Mouse (Mus musculus) frontal cortex, postnatal 25 days (tissue): ENCODE measurements around the gene Kmt2e.
"Not testable (repeated sequence)": the region's sequence is repeated elsewhere in the genome, so short reads cannot be mapped to it uniquely, and the experiment has no call there.

Experiments used
- DNase-seq, 2 experiments: peaks; one replicate each; pipeline ENCODE4 v3.0.0; 2022; ENCODE audit warnings: low spot score in 2 of 2

Kmt2e gene

DNA sequence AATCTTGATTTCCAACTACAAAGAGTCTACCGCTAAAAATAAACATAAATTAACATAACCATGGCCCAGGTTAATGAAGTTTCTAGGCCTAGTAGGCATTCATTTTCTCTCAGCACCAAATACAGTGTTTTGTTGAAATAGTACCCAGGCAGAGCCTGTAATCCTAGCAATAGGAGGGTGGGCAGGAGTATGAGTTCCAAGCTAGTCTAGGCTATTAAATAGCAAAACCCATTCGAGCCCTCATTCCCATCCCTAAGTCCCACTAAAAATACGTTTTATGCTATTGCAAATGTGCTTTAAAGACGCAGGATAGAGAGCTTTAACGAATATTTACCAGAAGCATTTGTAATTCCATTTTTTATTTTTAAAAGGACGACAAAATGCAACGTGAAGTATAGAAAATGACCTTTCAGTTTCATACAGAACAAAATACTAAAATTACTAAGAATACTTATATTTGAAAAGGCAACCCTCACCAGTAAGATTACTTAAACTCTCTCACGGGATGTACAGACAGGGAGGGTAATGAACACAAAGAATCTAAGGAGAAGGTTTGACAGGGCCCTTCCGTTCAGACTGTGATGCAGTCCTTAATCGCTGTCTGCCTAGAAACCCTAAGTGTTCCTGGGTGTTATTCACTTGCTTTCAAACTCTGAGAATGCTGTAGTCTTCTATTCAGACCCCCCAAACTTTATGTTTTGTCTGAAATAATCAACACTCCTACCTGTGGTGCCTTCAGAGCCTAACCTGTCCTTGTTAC, 2.1 kb upstream of the Kmt2e start:
- no peak for DNase-seq

DNA sequence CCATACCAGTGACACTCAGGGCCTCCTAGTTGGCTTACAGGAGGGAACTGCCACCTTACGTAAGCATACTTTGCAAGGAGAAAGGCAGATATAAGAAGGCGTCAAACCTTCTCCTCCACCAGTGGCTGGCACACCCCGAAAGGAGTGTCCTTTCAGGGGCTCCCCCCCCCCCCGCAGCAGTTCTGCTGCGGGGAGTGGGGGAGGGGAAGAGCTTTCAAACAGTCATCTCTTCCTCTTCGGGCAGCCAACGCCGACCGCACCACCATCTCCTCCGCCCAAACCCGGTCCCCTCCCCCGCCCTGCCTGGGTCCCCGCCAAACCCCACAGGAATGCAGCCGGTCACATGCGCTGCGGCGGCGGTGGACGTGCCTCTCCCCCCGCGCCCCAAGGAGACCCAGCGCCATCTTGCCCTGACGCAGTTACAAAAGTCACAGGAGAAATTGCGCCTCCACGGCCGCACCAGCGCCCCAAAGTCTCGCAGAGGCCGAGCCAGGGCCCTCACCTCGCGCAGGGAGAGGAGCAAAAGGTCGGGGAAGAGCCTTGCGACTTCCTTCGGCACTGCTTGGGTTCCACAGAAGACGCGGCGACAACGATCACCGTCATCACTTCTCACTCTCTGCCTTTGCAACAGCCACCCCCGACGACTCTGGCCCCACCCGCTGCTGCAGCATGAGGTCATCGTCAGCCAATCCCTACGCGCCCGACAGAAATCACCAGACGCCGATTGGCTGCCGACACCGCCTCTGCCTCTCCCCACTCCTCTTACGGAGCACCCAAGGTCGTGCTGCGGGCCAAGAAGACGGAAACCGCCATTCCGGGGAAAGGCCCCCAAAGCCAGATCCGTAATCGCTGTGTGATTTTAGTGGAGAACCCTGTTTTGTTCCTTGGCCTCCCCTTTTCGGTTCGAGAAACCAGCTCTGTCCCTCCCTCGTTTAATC, 1.3 kb upstream of the Kmt2e start:
- DNase-seq: peak; percentile 95 to 97

DNA sequence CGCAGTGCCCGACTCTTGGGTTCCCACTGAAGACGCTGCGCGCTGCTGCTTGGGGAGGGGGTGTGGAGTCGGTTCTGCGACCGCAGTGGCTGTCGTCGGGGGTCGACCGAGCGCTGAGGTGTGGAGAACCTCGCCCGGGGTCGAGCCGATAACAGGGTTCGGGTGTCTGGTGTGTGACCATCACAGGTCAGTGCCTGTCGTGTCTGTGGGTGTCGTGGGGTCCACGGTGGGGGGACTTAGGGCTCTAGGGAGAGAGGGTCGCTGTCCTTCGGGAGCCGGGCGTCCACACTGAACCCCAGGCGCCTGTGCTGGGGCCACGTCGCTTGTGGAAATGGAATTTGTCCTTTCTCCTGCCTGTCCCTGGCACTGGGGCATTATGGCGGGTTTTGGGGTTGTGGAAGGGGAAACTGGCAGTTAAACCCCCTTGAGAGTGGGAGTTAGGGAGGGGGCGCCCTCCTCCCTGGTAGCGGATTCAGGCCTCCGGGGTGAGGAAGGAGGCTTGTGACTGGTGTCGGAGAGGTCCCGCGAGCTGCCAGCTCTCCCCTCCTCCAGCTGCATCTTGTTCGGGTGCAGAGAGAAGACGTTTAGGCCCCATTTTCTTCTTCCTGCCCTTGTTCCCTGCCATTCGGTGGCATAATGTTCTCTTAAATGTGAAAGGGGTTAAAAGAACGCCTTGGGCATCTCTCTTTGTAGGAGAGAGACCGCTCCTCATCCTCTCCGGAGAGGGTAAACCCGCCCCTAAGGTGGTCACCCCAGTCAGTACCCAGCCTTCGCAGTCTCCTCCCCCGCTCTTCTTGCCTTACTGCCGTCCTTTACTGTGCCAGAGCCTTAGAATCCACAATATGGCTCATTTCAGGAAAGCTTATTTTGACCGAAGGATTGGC, 599 bp downstream of the Kmt2e start:
- DNase-seq: peak in 1 of 2 experiments; percentile 32

DNA sequence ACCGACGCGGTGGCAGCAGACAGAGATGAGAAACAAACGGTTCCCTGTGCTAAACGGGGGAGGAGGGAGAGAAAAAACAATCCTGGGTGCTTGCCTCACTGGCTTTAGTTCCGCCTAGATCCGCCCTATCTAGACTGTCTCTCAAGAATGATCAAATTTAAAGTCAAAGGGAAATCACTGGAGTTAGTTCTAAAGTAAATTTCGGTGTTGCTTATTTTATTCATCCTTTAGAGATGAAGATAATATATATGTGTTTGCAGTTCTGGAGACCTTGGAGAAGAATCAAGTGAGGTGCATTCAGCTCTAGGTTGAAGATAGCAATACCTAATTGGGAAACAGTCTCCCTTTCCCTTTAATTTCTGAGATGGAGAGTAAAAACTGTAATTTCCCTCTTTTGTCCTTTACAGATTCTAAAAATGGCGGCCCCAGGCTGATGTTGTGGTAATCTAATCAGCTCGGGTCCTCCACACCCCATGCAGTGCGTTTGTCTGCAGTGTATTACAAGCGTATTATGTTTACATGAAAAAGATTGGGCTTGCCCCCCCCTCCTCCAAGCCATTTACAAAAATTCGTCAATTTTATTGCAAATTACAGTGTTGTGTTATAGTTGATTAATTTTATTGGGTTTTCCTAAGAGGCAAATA, 1.4 kb downstream of the Kmt2e start:
- no peak for DNase-seq

DNA sequence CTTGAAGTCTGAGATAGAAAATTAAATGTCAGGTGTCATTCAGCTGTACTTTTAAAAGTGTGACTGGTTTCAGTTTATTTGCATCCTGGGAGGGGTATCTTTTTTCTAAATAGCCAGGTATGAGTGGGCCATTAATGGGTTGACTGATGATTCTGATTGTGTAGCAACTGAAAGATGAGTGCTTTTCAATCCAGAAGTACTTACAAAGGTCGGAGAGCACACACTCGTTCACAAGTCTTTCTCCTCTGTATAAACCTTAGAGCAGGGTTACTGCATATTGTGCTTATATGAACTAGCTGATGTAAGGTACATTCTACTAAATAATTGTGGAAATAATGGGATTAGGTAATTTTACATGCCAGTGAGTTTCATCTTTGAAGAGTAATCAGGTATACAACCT, 2.5 kb downstream of the Kmt2e start:
- no peak for DNase-seq

DNA sequence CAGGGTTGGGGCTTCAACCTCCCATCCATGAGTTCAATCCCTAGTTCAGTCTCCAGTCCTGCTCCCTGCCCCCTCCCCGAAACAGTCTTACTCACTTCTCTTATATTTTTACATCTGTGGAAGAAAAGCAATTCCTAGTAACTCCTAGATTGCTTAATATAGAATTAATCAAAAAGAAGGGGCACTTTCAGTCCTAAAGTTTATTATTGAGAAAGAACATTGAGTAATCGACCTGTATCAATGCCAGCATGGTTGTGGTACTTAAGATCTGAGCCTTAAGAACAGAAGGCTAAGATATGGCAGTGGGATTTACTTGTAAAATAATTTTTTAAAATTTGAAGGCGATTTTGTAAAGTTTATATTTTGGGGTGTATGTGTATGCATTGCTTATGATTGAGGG, 5.6 kb downstream of the Kmt2e start:
- no peak for DNase-seq

DNA sequence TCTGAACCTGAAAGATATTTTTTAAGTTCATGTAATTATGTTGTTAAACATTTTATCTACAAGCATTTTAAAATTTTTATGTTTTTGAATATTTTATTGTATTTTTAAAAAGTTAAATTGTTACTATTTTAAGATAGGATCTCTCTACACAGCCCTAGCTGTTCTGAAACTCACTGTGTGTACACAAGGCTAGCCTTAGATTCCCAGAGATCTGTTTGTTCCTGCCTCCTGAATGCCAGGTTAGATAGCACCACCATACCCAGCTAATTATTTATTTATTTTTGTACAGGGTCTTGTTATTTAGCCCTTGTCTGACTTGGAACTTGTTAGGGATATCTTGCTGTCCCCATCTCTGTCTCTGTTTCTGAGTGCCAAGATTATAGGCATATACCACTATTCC, 6.3 kb downstream of the Kmt2e start:
- DNase-seq: no peak

DNA sequence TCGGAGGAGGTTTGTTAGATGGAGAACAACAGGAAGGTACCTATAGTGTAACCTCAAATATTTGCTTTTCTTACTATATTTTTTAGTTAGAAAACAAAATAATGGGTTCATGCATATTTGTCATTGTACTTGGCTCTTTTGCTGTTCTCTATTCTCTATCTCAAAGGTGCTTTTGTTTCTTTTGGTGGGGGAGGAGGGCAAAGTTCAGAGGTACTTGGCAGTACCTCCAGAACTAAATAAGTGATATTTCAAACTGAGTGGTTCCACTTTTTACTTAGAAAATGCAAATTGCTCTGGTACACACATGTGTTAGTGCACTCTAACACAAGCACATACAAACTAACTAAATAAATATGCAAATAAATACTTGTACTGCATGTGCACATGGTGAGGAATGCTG, 7.7 kb downstream of the Kmt2e start:
- no peak for DNase-seq

DNA sequence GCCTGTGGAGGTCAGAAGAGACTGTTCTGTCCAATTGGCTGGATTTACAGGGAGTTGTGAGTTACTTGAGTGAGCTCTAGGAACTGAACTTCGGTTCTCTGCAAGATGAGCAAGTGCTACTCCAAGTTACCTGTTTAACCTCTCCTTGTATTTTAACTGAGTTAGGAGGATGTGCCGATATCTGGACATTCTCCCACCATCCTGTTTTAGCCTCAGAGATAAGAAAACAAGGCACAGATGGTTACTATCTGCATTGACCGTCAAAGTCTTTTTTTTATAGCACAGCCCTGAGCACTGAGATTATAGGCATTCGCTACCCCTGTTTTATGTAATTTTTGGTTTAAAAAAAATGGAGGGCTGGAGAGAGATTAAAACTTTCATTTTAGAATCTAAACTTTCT, 10.2 kb downstream of the Kmt2e start:
- no peak for DNase-seq

DNA sequence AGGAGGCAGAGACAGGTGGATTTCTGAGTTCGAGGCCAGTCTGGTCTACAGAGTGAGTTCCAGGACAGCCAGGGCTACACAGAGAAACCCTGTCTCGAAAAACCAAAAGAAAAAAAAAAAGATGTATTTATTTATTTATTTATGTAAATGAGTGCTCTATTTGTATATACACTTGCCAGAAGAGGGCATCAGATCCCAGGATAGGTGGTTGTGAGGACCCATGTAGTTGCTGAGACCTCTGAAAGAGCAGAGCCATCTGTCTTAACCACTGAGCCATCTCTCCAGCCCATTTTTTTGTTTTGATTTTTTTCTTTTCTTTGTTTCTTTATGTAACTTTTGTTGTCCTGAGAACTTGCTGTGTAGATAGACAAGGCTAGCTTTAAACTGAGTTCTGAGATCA, 19.3 kb downstream of the Kmt2e start:
- not testable (repeated sequence) for DNase-seq

DNA sequence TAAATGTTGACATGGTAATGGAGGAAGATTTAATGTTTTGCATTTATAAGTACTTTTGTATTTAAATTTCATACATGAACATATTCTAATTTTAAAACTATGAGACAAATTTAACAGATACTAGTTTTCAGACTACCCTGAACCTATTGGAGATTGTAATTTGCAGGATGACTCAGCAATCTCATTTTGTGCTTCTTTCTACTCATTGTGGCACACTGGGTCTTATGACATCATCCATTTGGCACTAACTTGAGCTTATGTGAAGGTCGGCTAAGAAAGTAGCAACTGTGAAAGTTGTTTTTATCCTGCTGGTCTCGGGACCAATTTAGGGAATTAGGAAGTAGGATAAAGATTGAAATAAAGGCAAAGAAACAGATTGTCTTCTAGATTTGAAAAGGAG, 27.4 kb downstream of the Kmt2e start:
- DNase-seq: no peak

DNA sequence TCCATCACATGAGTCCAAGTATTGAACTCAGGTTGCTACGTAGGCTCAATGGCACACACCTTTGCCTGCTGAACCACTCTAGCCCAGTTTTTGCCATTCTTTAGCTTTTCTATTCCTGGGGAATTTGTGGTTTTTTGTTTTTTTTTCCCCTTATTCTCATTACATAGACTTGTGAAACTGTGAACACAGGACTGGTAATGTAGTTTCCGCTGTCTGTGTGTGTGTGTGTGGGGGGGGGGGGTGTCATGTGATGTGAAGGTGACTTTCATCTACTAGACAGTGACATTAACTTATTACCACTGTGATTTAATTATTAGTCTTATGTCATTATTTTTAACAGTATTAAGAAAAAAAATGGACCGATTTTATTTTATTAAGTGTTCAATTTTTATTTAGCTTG, 30.0 kb downstream of the Kmt2e start:
- DNase-seq: no peak

DNA sequence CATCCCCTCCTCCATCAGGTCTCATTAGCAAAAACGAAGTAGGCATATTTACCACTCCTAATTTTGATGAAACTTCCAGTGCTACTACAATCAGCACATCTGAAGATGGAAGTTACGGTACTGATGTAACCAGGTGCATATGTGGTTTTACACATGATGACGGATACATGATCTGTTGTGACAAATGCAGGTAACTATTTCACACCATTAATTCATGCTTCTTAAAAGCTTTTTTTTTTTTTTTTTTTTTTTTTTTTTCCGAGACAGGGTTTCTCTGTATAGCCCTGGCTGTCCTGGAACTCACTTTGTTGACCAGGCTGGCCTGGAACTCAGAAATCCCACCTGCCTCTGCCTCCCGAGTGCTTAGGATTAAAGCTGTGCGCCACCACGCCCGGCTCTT, 30.5 kb downstream of the Kmt2e start:
- DNase-seq: no peak

DNA sequence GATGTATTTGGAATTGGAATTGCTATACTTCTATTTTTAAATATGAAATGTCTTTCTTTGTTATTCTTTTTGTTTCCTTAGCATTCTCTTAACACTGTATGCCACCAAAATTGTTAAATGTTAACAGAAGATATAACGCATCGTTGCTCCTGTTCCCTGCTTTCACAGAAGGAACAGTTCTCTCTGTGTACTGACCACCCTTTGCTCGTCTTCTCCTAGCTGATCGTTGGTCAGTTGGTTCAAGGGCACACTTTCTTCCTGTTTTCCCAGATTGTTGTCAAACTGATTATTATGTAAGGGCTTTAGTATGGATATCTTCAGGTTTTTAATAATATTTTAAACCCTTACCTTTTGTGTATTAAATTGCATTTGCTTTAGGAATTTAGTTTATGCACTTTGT, 32.3 kb downstream of the Kmt2e start:
- DNase-seq: no peak

DNA sequence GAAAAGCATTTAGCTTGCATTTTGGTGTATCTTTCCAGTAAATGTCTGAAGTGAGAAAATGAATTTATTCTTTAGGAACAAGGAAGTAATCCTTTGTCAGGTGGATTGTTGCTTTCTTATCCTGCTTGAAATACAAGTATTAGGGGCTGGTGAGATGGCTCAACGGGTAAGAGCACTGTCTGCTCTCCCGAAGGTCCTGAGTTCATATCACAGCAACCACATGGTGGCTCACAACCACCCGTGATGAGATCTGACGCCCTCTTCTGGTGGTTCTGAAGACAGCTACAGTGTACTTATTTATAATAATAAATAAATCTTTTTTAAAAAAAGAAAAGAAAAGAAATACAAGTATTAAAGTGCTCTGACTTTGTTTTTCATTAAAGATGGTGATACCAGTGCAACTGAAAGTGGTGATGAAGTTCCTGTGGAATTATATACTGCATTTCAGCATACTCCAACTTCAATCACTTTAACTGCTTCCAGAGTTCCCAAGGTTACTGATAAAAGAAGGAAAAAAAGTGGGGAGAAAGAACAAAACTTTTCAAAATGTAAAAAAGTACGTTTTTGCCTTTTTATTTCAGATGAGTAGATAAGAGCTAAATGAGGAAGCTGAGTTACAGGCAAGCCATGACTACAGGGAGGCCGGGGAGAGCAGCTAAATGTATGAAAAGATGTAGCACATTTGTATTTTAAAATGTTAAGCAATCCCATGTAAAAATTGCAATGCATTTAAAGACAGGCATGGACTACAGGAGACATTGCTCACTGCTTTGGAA, 39.0 kb downstream of the Kmt2e start:
- no peak for DNase-seq

DNA sequence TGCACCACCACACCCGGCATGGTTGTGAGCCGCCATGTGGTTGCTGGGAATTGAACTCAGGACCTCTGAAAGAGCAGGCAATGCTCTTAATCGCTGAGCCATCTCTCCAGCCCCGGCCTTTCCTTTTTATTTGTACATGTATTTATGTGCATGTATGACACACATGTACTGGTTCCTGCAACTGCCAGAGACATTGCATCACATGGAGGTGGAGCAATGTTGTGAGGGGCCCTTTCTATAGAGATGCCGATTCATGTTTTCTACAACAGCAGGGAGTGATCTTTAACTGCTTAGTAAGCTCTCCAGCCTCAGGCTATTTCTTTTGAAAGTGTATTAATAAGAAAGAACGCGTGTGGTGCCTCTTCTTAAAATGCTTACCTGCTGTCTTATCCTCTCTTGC, 49.6 kb downstream of the Kmt2e start:
- no peak for DNase-seq

DNA sequence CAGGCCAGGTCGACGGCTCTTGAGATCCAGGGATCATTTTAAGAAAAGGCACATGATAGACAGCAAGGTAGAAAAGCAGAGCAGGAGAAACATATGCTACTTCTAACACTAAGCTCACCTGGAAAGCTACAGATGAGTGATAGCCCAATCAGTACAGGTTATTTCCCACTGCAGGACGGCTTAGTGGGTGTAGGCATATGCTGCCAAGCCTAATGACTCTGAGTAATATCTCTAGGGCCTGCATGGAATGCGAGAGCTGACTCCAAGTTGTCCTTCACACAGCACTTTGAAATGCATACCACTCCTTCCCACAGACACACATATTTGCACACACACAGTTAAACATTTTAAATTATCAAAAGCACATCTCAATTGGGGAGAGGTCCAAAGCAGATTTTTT, 55.0 kb downstream of the Kmt2e start:
- DNase-seq: no peak

DNA sequence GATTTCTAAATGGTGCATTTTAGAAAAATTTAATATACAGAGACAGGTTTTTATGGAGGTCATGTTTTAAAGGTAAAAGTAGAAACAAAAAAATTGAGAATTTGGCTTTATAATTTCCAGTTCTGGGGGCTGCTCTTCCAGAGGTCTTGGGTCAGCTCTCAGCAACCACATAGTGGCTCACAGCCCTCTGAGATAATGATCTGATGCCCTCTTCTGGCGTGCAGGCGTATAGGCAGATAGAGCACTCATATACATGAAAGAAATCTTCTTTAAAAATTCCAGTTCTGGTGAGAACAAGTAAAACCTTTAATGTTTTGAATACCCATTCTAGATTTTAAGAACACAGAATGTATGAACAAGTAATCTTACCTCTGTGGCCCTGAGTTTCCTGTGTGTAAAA, 56.6 kb downstream of the Kmt2e start:
- DNase-seq: no peak

DNA sequence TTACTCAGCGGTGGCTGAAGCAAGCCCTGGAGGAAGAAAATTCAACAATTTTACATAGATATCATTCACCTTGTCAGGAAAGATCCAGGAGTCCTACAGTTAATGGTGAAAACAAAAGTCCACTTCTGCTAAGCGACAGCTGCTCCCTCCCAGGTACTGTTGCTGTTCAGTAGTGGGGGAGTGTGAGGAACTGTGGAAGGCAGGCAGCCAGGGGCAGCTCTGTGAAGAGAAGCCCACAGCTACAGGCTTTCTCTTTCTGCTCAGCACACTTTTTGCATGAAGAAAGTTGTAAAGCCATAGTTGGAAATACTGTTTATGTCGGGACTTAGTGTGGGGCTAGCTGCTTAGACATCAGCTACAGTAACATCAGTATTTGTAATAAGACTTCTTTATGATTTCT, 62.2 kb downstream of the Kmt2e start:
- no peak for DNase-seq

DNA sequence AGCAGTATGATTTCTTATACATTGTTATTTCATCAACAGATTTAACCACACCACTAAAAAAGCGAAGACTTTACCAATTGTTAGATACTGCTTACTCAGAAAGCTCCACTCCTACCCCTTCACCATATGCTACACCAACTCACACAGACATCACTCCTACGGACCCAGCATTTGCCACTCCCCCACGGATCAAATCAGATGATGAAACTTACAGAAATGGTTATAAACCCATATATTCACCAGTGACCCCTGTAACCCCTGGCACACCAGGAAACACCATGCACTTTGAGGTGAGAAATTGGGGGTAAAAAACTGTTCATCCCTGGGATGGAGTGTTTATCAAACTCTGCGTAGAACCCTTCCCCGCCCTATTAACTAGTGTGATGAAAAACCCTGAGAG, 62.7 kb downstream of the Kmt2e start:
- DNase-seq: no peak

DNA sequence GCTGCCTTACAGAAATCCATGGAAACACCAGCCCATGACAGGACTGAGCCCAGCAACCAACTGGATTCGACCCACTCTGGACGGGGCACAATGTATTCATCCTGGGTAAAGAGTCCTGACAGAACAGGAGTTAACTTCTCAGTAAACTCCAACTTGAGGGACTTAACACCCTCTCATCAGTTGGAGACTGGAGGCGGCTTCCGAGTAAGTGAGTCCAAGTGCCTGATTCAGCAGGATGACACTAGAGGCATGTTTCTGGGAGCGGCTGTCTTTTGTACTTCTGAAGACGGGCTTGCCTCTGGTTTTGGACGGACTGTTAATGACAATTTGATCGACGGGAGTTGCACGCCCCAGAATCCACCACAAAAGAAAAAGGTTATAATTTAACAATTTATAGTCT, 63.7 kb downstream of the Kmt2e start:
- no peak for DNase-seq
